In the genomic region with DNA sequence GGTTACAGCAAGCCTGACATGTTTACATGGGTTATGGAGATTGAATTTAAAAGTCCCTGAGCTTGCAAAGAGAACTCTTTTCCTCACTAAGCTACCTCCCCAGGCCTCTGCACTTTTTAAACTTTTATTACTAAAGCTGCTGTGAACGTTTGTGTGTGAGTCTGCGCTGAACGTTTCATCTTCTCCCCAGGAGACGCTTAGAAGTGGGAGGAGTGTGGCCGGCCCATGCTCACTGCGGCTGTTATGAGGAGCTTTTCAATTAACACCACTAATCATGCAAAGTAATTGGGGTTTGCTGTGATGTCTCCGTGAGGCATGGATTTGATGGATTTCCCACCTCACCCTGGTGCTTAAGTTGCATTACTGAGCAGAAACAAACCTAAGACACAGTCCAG, we compare ENCODE assay signal across 14 mouse cellular contexts. TPM values are rescaled to one million over a fixed set of nuclear protein-coding genes. Genes with fewer than 3 reads are reported as not detected.
DNase-seq lines count a peak whose midpoint lies in the region; ATAC-seq and TF ChIP-seq lines count a peak whose summit lies in the region.
"Had no signal": no experiment of that assay in that cellular context is flagged by ENCODE, and none has a peak within 500 bp of the region (broad histone marks: within the 10 kb centered on the region; RNA-seq: fewer than 3 reads in every experiment).

No protein-coding gene starts in this region.

- no peak overlapping the region for H3K9ac ChIP-seq in heart, embryonic 15.5 days
- no peak overlapping the region for H3K9ac ChIP-seq in neural tube, embryonic 12.5 days
- H3K9ac ChIP-seq in limb, embryonic 11.5 days (ENCODE audit: low read length) = no peak overlapping the region
- H3K9ac ChIP-seq in stomach, postnatal 0 days (ENCODE audit: low read length) = no peak overlapping the region

- H3K4me1 ChIP-seq in heart, embryonic 15.5 days (replicated peaks) = peaks cover 10% of the 10 kb centered on the region
- no peaks in the 10 kb centered on the region for H3K4me1 ChIP-seq in neural tube, embryonic 12.5 days
- no peaks in the 10 kb centered on the region for H3K4me1 ChIP-seq in limb, embryonic 11.5 days (ENCODE audit: control insufficient read depth, insufficient read depth, low read length)
- H3K4me1 ChIP-seq in stomach, postnatal 0 days (replicated peaks; ENCODE audit: control insufficient read depth, insufficient read depth) = no peaks in the 10 kb centered on the region

- TF ChIP-seq CTCF in stomach, postnatal 0 days (IDR thresholded peaks at IDR 0.05; ENCODE audit: low read depth) = no peak

- no peaks in the 10 kb centered on the region; the same call in 1 of the 2 replicates for H3K9me3 ChIP-seq in heart, embryonic 15.5 days (replicated peaks)
- no peaks in the 10 kb centered on the region for H3K9me3 ChIP-seq in neural tube, embryonic 12.5 days
- H3K9me3 ChIP-seq in limb, embryonic 11.5 days (ENCODE audit: control insufficient read depth, low read length) = no peaks in the 10 kb centered on the region
- H3K9me3 ChIP-seq in stomach, postnatal 0 days (ENCODE audit: control insufficient read depth, low read length) = no peaks in the 10 kb centered on the region

- no peaks in the 10 kb centered on the region for H3K36me3 ChIP-seq in heart, embryonic 15.5 days
- H3K36me3 ChIP-seq in neural tube, embryonic 12.5 days = no peaks in the 10 kb centered on the region
- no peaks in the 10 kb centered on the region for H3K36me3 ChIP-seq in limb, embryonic 11.5 days (ENCODE audit: control insufficient read depth, insufficient read depth, low read length)
- no peaks in the 10 kb centered on the region for H3K36me3 ChIP-seq in stomach, postnatal 0 days (ENCODE audit: control insufficient read depth, insufficient read depth, low read length)

- no peak overlapping the region for H3K27ac ChIP-seq in heart, embryonic 15.5 days
- H3K27ac ChIP-seq in neural tube, embryonic 12.5 days = no peak overlapping the region
- no peak overlapping the region for H3K27ac ChIP-seq in limb, embryonic 11.5 days (replicated peaks; ENCODE audit: low read depth, low read length)
- H3K27ac ChIP-seq in stomach, postnatal 0 days (replicated peaks) = no peak overlapping the region

- H3K4me2 ChIP-seq in heart, embryonic 15.5 days = peak overlapping the region; percentile 54
- peak overlapping the region; percentile 54 for H3K4me2 ChIP-seq in neural tube, embryonic 12.5 days (replicated peaks)
- no peak overlapping the region; the same call in 1 of the 2 replicates for H3K4me2 ChIP-seq in limb, embryonic 11.5 days (ENCODE audit: low read depth, severe bottlenecking)
- peak overlapping the region; percentile 52 for H3K4me2 ChIP-seq in stomach, postnatal 0 days (replicated peaks; ENCODE audit: low read depth)

- no peak for ATAC-seq in heart, embryonic 15.5 days (replicated peaks; ENCODE audit: insufficient number of reproducible peaks, insufficient read depth, low FRiP score, low read depth)
- no peak for ATAC-seq in neural tube, embryonic 12.5 days (ENCODE audit: low FRiP score, low read depth)
- no peak for ATAC-seq in limb, embryonic 11.5 days (ENCODE audit: insufficient number of reproducible peaks, low FRiP score, low TSS enrichment, low read depth)
- no peak for ATAC-seq in stomach, postnatal 0 days (ENCODE audit: low FRiP score, low TSS enrichment)

- no peak for DNase-seq in heart, adult 18-20 months
- no peak for DNase-seq in neural tube, embryonic 10.5 days (ENCODE audit: extremely low spot score, low spot score)
- peak; percentile 28 for DNase-seq in limb, embryonic 11.5 days (ENCODE audit: low spot score)
- no peak for DNase-seq in stomach, postnatal 0 days (ENCODE audit: low spot score)
- no peak for DNase-seq in left cerebral cortex, adult 11 months (ENCODE audit: low spot score)
- DNase-seq in kidney, adult 18-20 months = no peak
- DNase-seq: cerebellum, adult 9-11 months; kidney, adult 9 months had no signal

- 30% methylated on average over 7 of the region's 7 CpGs for WGBS in heart, embryonic 15.5 days
- WGBS in neural tube, embryonic 12.5 days = 24% methylated on average over 7 of the region's 7 CpGs
- WGBS in limb, embryonic 11.5 days = 12% methylated on average over 7 of the region's 7 CpGs
- WGBS in stomach, postnatal 0 days = 12% methylated on average over 7 of the region's 7 CpGs

- no peak for TF ChIP-seq EP300 in stomach, postnatal 0 days (optimal IDR thresholded peaks at IDR 0.05)

- peak overlapping the region; percentile 40; the same call in 1 of the 2 replicates for H3K4me3 ChIP-seq in heart, embryonic 15.5 days
- no peak overlapping the region for H3K4me3 ChIP-seq in neural tube, embryonic 12.5 days
- H3K4me3 ChIP-seq in limb, embryonic 11.5 days (ENCODE audit: low read depth, low read length) = no peak overlapping the region
- no peak overlapping the region for H3K4me3 ChIP-seq in stomach, postnatal 0 days (ENCODE audit: low read depth, low read length)

- H3K27me3 ChIP-seq in heart, embryonic 15.5 days = no peaks in the 10 kb centered on the region
- no peaks in the 10 kb centered on the region for H3K27me3 ChIP-seq in neural tube, embryonic 12.5 days (replicated peaks)
- H3K27me3 ChIP-seq in limb, embryonic 11.5 days (ENCODE audit: control insufficient read depth, insufficient read depth, low read length) = no peaks in the 10 kb centered on the region
- H3K27me3 ChIP-seq in stomach, postnatal 0 days (ENCODE audit: control insufficient read depth, insufficient read depth, low read length) = no peaks in the 10 kb centered on the region

RNA-seq across cellular contexts. Expression of a gene that starts 22.5 kb away (rescaled TPM):
- polyA plus RNA-seq in heart, embryonic 15.5 days (2015; fragmentation: Nextera tagmentation; extraction: Ambion mirVana) = not detected in 2 replicates
- not detected for total RNA-seq in heart, adult 18-20 months (2021)
- polyA plus RNA-seq in neural tube, embryonic 12.5 days (2016; fragmentation: Nextera tagmentation; extraction: Ambion mirVana) = not detected in 2 replicates
- polyA plus RNA-seq in limb, embryonic 11.5 days (2014; fragmentation: Nextera tagmentation; extraction: Ambion mirVana) = not detected in 2 replicates
- not detected in 2 replicates for polyA plus RNA-seq in stomach, postnatal 0 days (2015; fragmentation: Nextera tagmentation; extraction: Ambion mirVana)
- total RNA-seq: CH12.LX; left cerebral cortex, postnatal 25 days had no signal
- polyA plus RNA-seq: frontal cortex, adult 2 months; urinary bladder, adult 2 months had no signal

RNA-seq across cellular contexts. Expression of a gene that starts 27.2 kb away (rescaled TPM):
- polyA plus RNA-seq in heart, embryonic 15.5 days (2015; fragmentation: Nextera tagmentation; extraction: Ambion mirVana) = 5.5 and 16.5 TPM in 2 replicates
- total RNA-seq in heart, adult 18-20 months (2021) = 1 to 10 TPM in 1 of 2 experiments, under 1 TPM in 1; 0.89 to 1.7 TPM
- polyA plus RNA-seq in neural tube, embryonic 12.5 days (2016; fragmentation: Nextera tagmentation; extraction: Ambion mirVana) = 0.89 and 0.95 TPM in 2 replicates
- polyA plus RNA-seq in limb, embryonic 11.5 days (2014; fragmentation: Nextera tagmentation; extraction: Ambion mirVana) = 0.17 TPM in 1 of 2 replicates, not detected in the other
- 2.1 and 3.9 TPM in 2 replicates for polyA plus RNA-seq in stomach, postnatal 0 days (2015; fragmentation: Nextera tagmentation; extraction: Ambion mirVana)
- total RNA-seq: CH12.LX had no signal

RNA-seq across cellular contexts. Expression of a gene that starts 34.4 kb away (rescaled TPM):
- polyA plus RNA-seq in heart, embryonic 15.5 days (2015; fragmentation: Nextera tagmentation; extraction: Ambion mirVana) = not detected in 2 replicates
- total RNA-seq in heart, adult 18-20 months (2021) = not detected
- polyA plus RNA-seq in neural tube, embryonic 12.5 days (2016; fragmentation: Nextera tagmentation; extraction: Ambion mirVana) = not detected in 2 replicates
- polyA plus RNA-seq in limb, embryonic 11.5 days (2014; fragmentation: Nextera tagmentation; extraction: Ambion mirVana) = not detected in 2 replicates
- polyA plus RNA-seq in stomach, postnatal 0 days (2015; fragmentation: Nextera tagmentation; extraction: Ambion mirVana) = not detected in 2 replicates
- total RNA-seq: CH12.LX; left cerebral cortex, postnatal 25 days had no signal
- polyA plus RNA-seq: frontal cortex, adult 2 months; urinary bladder, adult 2 months had no signal
